Mouse (Mus musculus): ENCODE data around the gene Alg2. TPM values are rescaled to one million over a fixed set of nuclear protein-coding genes. Genes with fewer than 3 reads are reported as not detected.

Gene Alg2
- polyA plus RNA-seq (2014; fragmentation: Nextera tagmentation; extraction: Ambion mirVana) = 161 TPM in 2 replicates

- H3K4me2 ChIP-seq (replicated peaks; ENCODE audit: low read depth, low read length) = peak within 1 kb of the TSS; percentile 45
- no peaks in the 10 kb centered on the region for H3K9me3 ChIP-seq (ENCODE audit: control insufficient read depth, low read length)
- H3K36me3 ChIP-seq (ENCODE audit: control insufficient read depth, insufficient read depth, low read length) = peaks cover 13% of the 10 kb centered on the region
- peak; percentile 98 for DNase-seq (ENCODE audit: low spot score)
- H3K9ac ChIP-seq (ENCODE audit: low read depth, low read length) = peak within 1 kb of the TSS; percentile 90
- no peaks in the 10 kb centered on the region for H3K27me3 ChIP-seq (ENCODE audit: control insufficient read depth, insufficient read depth, low read length)
- ATAC-seq (ENCODE audit: low FRiP score) = peak; percentile 98
- H3K27ac ChIP-seq (ENCODE audit: low read depth, low read length) = peak within 1 kb of the TSS; percentile 97
- H3K4me3 ChIP-seq (ENCODE audit: low read depth, low read length) = peak within 1 kb of the TSS; percentile 86
- under 1% methylated on average over 52 of the region's 58 CpGs for WGBS
- no peaks in the 10 kb centered on the region for H3K4me1 ChIP-seq (replicated peaks; ENCODE audit: control insufficient read depth, insufficient read depth, low read length)
Measured at GRCm38 (mm10) chr4:47473968-47474729, at the start of gene Alg2, which contains the start of gene Sec61b. Gene Alg2, minus strand, starts transcription at chr4:47474333. Gene Sec61b, plus strand, starts transcription at chr4:47474658.

- H3K9ac ChIP-seq (ENCODE audit: low read depth, low read length) = no peak overlapping the region
- no peaks in the 10 kb centered on the region for H3K9me3 ChIP-seq (ENCODE audit: control insufficient read depth, low read length)
- peak; percentile 40 for DNase-seq (ENCODE audit: low spot score)
- no peaks in the 10 kb centered on the region for H3K36me3 ChIP-seq (ENCODE audit: control insufficient read depth, insufficient read depth, low read length)
- 0 out of 2 replicates have a peak, but pooled peaks cover 3% of the 10 kb centered on the region for H3K4me1 ChIP-seq (replicated peaks; ENCODE audit: control insufficient read depth, insufficient read depth, low read length)
- WGBS = 90% methylated on average over 6 of the region's 6 CpGs
- no peaks in the 10 kb centered on the region for H3K27me3 ChIP-seq (ENCODE audit: control insufficient read depth, insufficient read depth, low read length)
- no peak overlapping the region for H3K4me3 ChIP-seq (ENCODE audit: low read depth, low read length)
- ATAC-seq (ENCODE audit: low FRiP score) = no peak
- no peak overlapping the region for H3K4me2 ChIP-seq (replicated peaks; ENCODE audit: low read depth, low read length)
- H3K27ac ChIP-seq (ENCODE audit: low read depth, low read length) = no peak overlapping the region
Measured at GRCm38 (mm10) chr4:47521884-47522605, 47.9 kb upstream of the Alg2 start.

GRCm38 (mm10) chr4:47520076-47520475 is 45.9 kb upstream of the Alg2 start:
- H3K4me2 ChIP-seq (replicated peaks; ENCODE audit: low read depth, low read length) = no peak overlapping the region
- DNase-seq (ENCODE audit: low spot score) = no peak
- no peaks in the 10 kb centered on the region for H3K36me3 ChIP-seq (ENCODE audit: control insufficient read depth, insufficient read depth, low read length)
- no peak for ATAC-seq (ENCODE audit: low FRiP score)
- H3K9me3 ChIP-seq (ENCODE audit: control insufficient read depth, low read length) = no peaks in the 10 kb centered on the region
- H3K4me1 ChIP-seq (replicated peaks; ENCODE audit: control insufficient read depth, insufficient read depth, low read length) = 0 out of 2 replicates have a peak, but pooled peaks cover 3% of the 10 kb centered on the region
- H3K4me3 ChIP-seq (ENCODE audit: low read depth, low read length) = no peak overlapping the region
- H3K9ac ChIP-seq (ENCODE audit: low read depth, low read length) = no peak overlapping the region
- no peak overlapping the region for H3K27ac ChIP-seq (ENCODE audit: low read depth, low read length)
- WGBS = 62% methylated on average over 4 of the region's 4 CpGs
- no peaks in the 10 kb centered on the region for H3K27me3 ChIP-seq (ENCODE audit: control insufficient read depth, insufficient read depth, low read length)

- Histone ChIP-seq H3K9me3 (ENCODE audit: control insufficient read depth, low read length) (no peaks in the 10 kb centered on the region), H3K4me2 (replicated peaks; ENCODE audit: low read depth, low read length) (no peak overlapping the region), H3K36me3 (ENCODE audit: control insufficient read depth, insufficient read depth, low read length) (no peaks in the 10 kb centered on the region), H3K9ac (ENCODE audit: low read depth, low read length) (no peak overlapping the region), H3K27me3 (ENCODE audit: control insufficient read depth, insufficient read depth, low read length) (no peaks in the 10 kb centered on the region), H3K4me3 (ENCODE audit: low read depth, low read length) (no peak overlapping the region), H3K27ac (ENCODE audit: low read depth, low read length) (no peak overlapping the region), H3K4me1 (replicated peaks; ENCODE audit: control insufficient read depth, insufficient read depth, low read length) (0 out of 2 replicates have a peak, but pooled peaks cover 3% of the 10 kb centered on the region)
- ATAC-seq (ENCODE audit: low FRiP score) = peak; percentile 47; the same call in 1 of the 2 replicates
- 56% methylated on average over 12 of the region's 12 CpGs for WGBS
- no peak for DNase-seq (ENCODE audit: low spot score)
Measured at GRCm38 (mm10) chr4:47518551-47519181, 44.5 kb upstream of the Alg2 start.

GRCm38 (mm10) chr4:47504841-47505517 is 30.8 kb upstream of the Alg2 start:
- 82% methylated on average over 10 of the region's 10 CpGs for WGBS
- DNase-seq (ENCODE audit: low spot score) (no peak), ATAC-seq (ENCODE audit: low FRiP score) (no peak)
- no peaks in the 10 kb centered on the region for H3K36me3 ChIP-seq (ENCODE audit: control insufficient read depth, insufficient read depth, low read length)
- H3K9me3 ChIP-seq (ENCODE audit: control insufficient read depth, low read length) = no peaks in the 10 kb centered on the region
- no peak overlapping the region for H3K9ac ChIP-seq (ENCODE audit: low read depth, low read length)
- no peaks in the 10 kb centered on the region for H3K4me1 ChIP-seq (replicated peaks; ENCODE audit: control insufficient read depth, insufficient read depth, low read length)
- no peak overlapping the region for H3K4me3 ChIP-seq (ENCODE audit: low read depth, low read length)
- no peak overlapping the region for H3K27ac ChIP-seq (ENCODE audit: low read depth, low read length)
- H3K27me3 ChIP-seq (ENCODE audit: control insufficient read depth, insufficient read depth, low read length) = no peaks in the 10 kb centered on the region
- no peak overlapping the region for H3K4me2 ChIP-seq (replicated peaks; ENCODE audit: low read depth, low read length)

- WGBS = 81% methylated on average over 6 of the region's 6 CpGs
- H3K4me1 ChIP-seq (replicated peaks; ENCODE audit: control insufficient read depth, insufficient read depth, low read length) = no peaks in the 10 kb centered on the region
- no peak overlapping the region for H3K4me3 ChIP-seq (ENCODE audit: low read depth, low read length)
- H3K9ac ChIP-seq (ENCODE audit: low read depth, low read length) = no peak overlapping the region
- DNase-seq (ENCODE audit: low spot score) (peak; percentile 12), ATAC-seq (ENCODE audit: low FRiP score) (no peak)
- no peak overlapping the region for H3K27ac ChIP-seq (ENCODE audit: low read depth, low read length)
- no peaks in the 10 kb centered on the region for H3K27me3 ChIP-seq (ENCODE audit: control insufficient read depth, insufficient read depth, low read length)
- no peaks in the 10 kb centered on the region for H3K9me3 ChIP-seq (ENCODE audit: control insufficient read depth, low read length)
- H3K36me3 ChIP-seq (ENCODE audit: control insufficient read depth, insufficient read depth, low read length) = no peaks in the 10 kb centered on the region
- H3K4me2 ChIP-seq (replicated peaks; ENCODE audit: low read depth, low read length) = no peak overlapping the region
Measured at GRCm38 (mm10) chr4:47503045-47503444, 28.9 kb upstream of the Alg2 start.

GRCm38 (mm10) chr4:47502546-47502971 is 28.4 kb upstream of the Alg2 start:
- Histone ChIP-seq H3K27ac (ENCODE audit: low read depth, low read length) (no peak overlapping the region), H3K27me3 (ENCODE audit: control insufficient read depth, insufficient read depth, low read length) (no peaks in the 10 kb centered on the region), H3K4me1 (replicated peaks; ENCODE audit: control insufficient read depth, insufficient read depth, low read length) (no peaks in the 10 kb centered on the region), H3K4me3 (ENCODE audit: low read depth, low read length) (no peak overlapping the region), H3K9me3 (ENCODE audit: control insufficient read depth, low read length) (no peaks in the 10 kb centered on the region), H3K36me3 (ENCODE audit: control insufficient read depth, insufficient read depth, low read length) (no peaks in the 10 kb centered on the region), H3K4me2 (replicated peaks; ENCODE audit: low read depth, low read length) (no peak overlapping the region), H3K9ac (ENCODE audit: low read depth, low read length) (no peak overlapping the region)
- ATAC-seq (ENCODE audit: low FRiP score) (peak; percentile 22; the same call in 1 of the 2 replicates), DNase-seq (ENCODE audit: low spot score) (peak; percentile 74)
- 26% methylated on average over 4 of the region's 4 CpGs for WGBS

- Histone ChIP-seq H3K9ac (ENCODE audit: low read depth, low read length) (no peak overlapping the region), H3K4me2 (replicated peaks; ENCODE audit: low read depth, low read length) (no peak overlapping the region), H3K4me1 (replicated peaks; ENCODE audit: control insufficient read depth, insufficient read depth, low read length) (no peaks in the 10 kb centered on the region), H3K4me3 (ENCODE audit: low read depth, low read length) (no peak overlapping the region), H3K9me3 (ENCODE audit: control insufficient read depth, low read length) (no peaks in the 10 kb centered on the region), H3K36me3 (ENCODE audit: control insufficient read depth, insufficient read depth, low read length) (no peaks in the 10 kb centered on the region), H3K27ac (ENCODE audit: low read depth, low read length) (no peak overlapping the region), H3K27me3 (ENCODE audit: control insufficient read depth, insufficient read depth, low read length) (no peaks in the 10 kb centered on the region)
- DNase-seq (ENCODE audit: low spot score) (no peak), ATAC-seq (ENCODE audit: low FRiP score) (no peak)
- WGBS = 86% methylated on average over 10 of the region's 10 CpGs
Measured at GRCm38 (mm10) chr4:47499121-47499545, 25.0 kb upstream of the Alg2 start.
